Mouse (Mus musculus) CH12.LX (cell line): Measurements from ENCODE around the gene Kndc1.

ENCODE experiments used
- CTCF ChIP-seq, 2 experiments: IDR thresholded peaks in 1 of 2; conservative IDR thresholded peaks in 1 of 2; 2 replicates each; pipeline ENCODE4 v1.5.1; 2011 to 2012; ENCODE audit warnings: low read depth in 2 of 2, low read length in 2 of 2, improper control_type of control experiment in 1 of 2, inconsistent platforms in 1 of 2, mild to moderate bottlenecking in 1 of 2, moderate library complexity in 1 of 2
- E2F4 ChIP-seq: IDR thresholded peaks from 2 replicates; pipeline ENCODE4 v1.6.1; 2011; ENCODE audit warnings: low read depth, low read length, improper control_type of control experiment; ENCODE audit not compliant: insufficient replicate concordance
- EP300 ChIP-seq: IDR thresholded peaks from 2 replicates; pipeline ENCODE4 v1.6.1; 2011; ENCODE audit warnings: low read length, improper control_type of control experiment
- ETS1 ChIP-seq: conservative IDR thresholded peaks from 2 replicates; pipeline ENCODE4 v1.6.1; 2012; ENCODE audit warnings: low read depth, mild to moderate bottlenecking, inconsistent platforms, low read length, improper control_type of control experiment, moderate library complexity
- POLR2A ChIP-seq: IDR thresholded peaks from 2 replicates; pipeline ENCODE4 v1.6.1; 2011; ENCODE audit warnings: low read depth, mild to moderate bottlenecking, improper control_type of control experiment, low read length
- RAD21 ChIP-seq: IDR thresholded peaks from 2 replicates; pipeline ENCODE4 v1.6.1; 2011; ENCODE audit warnings: low read depth, mild to moderate bottlenecking, low read length, improper control_type of control experiment, moderate library complexity
- TCF12 ChIP-seq: IDR thresholded peaks from 2 replicates; pipeline ENCODE4 v1.6.1; 2014; ENCODE audit warnings: low read depth, mild to moderate bottlenecking, inconsistent platforms, low read length, improper control_type of control experiment
- UBTF ChIP-seq: IDR thresholded peaks from 2 replicates; pipeline ENCODE4 v1.6.1; 2012; ENCODE audit warnings: low read depth, mild to moderate bottlenecking, inconsistent platforms, low read length, improper control_type of control experiment, moderate library complexity
- ZNF384 ChIP-seq: IDR thresholded peaks from 2 replicates; pipeline ENCODE4 v1.6.1; 2012; ENCODE audit warnings: low read depth, low read length, improper control_type of control experiment, inconsistent platforms

- TF ChIP-seq UBTF: no peak
- no peak for TF ChIP-seq CTCF (conservative IDR thresholded peaks at IDR 0.05 in 1 of 2, IDR thresholded peaks at IDR 0.05 in 1 of 2; ENCODE audit: low read depth in 2 of 2, low read length in 2 of 2)
- no peak for TF ChIP-seq RAD21
- TF ChIP-seq POLR2A: no peak
- no peak for TF ChIP-seq EP300
- TF ChIP-seq ZNF384: no peak
- no peak for TF ChIP-seq TCF12
- TF ChIP-seq ETS1: no peak
- no peak for TF ChIP-seq E2F4
Measured at GRCm38 (mm10) chr7:139944291-139945240, 50.1 kb downstream of the Kndc1 start.
